Mouse (Mus musculus): ENCODE data around the gene Tmem107.

The Tmem107 gene

DNA sequence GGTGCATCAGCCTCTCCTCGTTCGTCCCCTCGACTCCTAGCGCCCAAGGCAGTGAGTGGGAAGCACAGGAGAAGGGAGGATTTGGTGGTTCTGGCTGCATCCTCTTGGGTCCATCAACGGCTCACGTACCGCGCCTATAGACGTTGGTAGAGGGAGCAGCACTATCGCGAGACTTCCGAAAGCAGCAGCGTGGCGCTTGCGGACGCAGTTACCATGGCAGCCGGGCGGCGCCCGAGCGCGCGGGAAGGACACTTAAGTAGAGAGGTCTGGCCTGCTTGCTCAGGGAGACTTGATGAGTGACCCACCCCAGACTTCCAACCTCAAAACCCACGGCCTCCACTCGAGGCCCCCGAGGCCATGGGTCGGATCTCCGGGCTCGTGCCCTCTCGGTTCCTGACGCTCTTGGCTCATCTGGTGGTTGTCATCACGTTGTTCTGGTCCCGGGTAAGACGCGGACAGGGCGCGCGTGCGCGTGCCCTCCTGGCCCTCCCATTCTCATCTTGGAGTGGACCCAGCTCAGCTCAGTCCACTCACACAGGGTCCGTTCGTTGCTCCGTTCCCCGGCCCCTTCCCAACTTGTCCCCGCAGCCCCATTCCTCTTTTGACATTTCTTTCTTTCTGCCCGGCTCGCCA is at the start of gene Tmem107:
Gene Tmem107 (plus strand): TSS at position 217 of the 633 bp plus-strand sequence.
- DNase-seq: peak; percentile 94

DNA sequence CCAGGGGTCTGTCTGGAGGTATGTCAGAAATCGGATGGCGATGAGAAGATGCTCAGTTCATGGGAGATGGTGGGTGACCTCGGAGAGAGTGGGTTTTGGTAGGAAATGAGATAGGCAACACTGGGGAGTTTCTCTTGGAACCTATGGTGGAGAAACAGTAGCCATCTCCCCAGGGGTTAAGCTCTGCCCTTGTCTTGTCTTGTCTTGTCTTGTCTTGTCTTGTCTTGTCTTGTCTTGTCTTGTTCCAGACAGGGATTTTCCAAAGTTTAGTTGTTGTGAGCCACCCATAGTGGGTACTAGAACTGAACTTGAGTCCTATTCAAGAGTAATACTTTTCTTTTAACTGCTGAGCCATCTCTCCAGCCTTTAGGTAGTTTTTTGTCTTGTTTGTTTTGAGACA is 44.0 kb upstream of the Tmem107 start:
- no peak for DNase-seq

DNA sequence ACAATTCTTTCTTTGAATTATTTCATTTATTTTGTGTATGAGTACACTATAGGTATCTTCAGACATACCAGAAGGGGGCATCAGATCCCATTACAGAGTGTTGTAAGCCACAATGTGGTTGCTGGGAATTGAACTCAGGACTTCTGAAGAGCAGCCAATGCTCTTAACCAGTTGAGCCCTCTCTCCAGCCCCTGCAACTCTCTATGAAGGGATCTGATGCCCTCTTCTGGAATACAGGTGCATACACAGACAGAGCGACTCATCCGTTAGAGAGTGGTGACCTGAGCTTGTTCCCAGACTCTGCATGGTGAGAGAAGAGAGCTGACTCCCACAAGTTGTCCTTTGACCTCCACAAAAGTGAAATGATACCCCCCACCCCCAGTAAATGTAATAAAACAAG is 41.8 kb upstream of the Tmem107 start:
- no peak for DNase-seq

DNA sequence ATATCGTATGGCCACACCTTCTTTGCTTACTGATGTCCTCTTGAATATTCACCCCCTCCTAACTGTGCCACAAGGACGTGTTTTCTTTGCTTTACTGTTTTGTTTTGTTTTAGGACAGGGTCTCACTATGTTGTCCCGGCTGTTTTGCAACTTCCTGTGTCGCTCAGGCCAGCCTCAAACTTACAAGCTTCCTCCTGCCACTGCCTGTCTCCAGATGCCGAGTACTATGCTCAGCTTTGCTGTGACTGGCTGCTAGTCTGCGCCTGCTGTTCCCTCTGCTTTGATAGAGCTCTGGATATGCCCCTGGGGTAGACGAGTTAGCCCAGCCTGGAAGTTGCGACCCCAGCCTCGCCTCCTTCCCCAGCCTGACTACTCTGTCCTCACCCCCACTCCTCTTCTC is 37.1 kb upstream of the Tmem107 start:
- peak; percentile 35 for DNase-seq

DNA sequence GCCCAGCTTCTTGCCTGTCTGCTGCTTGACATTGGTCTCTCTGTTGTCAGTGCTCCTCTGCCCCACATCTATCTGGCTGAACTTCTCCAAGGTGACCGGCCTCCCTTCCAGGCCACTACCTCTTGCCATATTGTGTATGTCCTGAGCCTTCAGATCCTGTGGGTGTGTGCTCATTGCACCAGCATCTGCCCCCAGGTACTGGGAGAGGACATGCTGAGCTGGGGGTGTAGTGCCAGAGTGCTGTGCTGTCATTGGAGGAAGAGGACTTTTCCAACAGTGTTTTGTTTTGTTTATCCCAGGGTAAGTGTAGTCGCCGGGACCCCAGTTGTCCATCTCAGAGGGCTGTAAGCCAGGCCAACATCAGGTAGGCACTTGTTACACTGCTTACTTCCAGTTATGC is 36.0 kb upstream of the Tmem107 start:
- peak; percentile 43 for DNase-seq

DNA sequence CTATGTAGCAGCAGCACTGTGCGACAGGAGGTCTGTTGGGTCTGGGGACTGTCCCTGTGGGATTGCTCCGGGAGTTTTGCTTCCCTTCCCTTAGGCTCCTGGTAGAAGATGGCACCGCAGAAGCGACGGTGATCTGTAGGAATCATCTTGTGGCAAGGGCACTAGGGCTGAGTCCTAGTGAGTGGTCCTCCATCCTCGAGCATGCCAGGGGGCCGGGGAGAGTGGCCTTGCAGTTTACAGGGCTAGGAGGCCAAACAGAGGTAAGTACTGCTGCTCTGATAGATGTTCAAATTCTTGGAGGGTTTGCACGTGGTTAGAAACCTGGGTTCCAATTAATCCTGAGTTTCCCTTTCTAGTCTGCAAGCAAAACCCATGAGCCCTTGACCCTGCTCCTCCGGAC is 35.2 kb upstream of the Tmem107 start:
- peak; percentile 60 for DNase-seq

DNA sequence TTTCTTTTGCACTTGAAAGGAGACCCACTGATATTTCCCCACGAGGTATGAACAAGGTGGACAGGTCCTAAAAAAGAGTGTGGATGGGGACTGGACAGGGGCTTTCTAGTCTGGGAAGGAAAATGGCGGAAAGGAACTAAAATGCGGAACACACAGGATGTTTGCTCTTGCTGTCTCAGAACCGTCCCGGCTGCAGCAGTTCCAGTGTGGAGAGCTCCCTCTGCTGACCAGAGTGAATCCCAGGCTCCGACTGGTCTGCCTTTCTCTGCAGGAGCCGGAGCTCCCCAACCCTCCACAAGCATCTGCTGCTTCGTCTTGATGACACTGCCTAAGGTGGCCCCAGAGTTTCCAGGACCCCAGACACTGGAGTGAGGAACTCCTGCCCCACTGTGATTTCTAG is 34.8 kb upstream of the Tmem107 start:
- DNase-seq: peak; percentile 92

DNA sequence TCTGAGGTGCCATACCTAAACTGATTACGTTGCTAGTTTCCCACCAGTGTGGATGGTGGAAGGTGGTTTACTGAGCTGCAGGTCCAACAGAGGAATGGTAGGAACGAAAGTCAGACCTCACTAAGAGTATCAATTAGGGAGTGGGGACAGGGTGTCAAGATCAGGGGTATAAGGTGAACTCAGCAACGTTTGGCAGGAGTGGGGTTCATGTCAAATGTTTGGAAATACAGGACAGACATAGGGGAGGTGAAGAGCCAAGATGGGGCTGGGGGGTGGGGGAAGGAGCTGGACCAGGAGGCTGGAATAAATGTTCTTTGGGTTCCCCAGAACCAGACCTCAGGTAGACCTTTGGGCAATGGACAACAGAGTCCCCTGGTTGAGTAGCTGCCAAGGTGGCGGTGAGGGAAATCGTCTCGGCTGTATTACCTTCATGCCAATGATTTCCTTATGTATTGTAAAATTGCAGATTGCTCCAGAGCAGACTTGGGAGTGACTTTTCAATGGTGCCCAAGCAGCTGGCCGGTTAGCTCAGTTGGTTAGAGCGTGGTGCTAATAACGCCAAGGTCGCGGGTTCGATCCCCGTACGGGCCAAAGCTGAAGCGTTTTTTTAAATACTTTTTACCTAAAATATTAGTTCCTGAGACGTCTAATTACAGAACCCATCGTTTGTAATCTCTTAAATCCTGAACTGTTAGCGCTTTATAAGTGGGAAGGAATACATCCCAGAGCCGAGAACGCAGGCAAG is 33.9 kb upstream of the Tmem107 start:
- peak; percentile 87 for DNase-seq

DNA sequence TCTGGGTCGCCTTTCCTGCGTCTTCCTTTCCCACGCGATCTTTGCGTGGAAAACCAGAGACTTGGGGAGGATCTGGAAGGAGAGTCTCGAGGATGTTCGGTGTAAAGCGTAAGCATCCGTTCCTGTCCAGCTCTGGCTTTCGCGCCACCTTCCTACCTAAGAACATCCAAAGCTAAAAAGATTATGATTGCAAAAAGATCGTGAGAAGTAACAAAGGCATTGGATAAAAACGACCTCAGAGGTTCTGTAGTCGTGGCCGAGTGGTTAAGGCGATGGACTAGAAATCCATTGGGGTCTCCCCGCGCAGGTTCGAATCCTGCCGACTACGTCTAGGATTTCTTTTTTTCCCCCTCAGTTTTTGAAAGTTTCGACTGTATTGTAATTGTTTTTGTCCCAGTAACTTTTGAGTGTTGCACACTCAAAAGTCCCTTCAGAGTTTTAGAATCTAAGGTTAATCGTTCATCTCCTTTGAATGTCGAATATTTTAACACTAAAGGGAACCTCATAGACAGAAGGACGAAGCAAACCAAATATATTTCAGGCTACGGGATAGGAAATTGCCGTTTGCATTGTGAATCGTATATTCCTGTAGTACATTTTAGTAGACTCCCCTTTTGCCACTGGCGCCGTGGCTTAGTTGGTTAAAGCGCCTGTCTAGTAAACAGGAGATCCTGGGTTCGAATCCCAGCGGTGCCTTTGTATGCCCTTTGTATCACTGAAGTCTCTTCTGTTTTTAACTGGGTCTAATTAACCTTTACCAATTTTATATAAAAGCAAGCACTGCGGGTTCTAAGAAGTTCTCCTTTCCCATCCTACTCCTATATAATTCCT is 33.2 kb upstream of the Tmem107 start:
- peak; percentile 79 for DNase-seq

DNA sequence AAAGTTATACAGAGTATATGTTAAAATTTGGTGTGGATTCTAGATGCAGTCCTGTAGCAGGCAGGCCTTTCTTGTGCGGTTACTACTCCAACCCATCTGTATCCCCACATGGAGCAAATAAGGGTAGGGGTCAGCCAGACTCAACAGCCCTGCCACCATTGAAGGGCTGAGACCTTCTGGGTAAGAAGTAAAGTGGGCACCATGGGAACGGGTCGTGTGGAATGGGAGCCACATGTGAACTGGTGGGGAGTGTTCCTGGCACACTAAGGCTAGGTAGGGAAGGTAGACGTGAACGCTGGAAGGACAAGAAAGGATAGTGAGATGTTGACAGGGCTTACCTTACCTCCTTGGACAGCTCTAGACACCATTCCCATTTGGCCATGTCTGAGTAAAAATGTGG is 32.4 kb upstream of the Tmem107 start:
- DNase-seq: peak; percentile 52

DNA sequence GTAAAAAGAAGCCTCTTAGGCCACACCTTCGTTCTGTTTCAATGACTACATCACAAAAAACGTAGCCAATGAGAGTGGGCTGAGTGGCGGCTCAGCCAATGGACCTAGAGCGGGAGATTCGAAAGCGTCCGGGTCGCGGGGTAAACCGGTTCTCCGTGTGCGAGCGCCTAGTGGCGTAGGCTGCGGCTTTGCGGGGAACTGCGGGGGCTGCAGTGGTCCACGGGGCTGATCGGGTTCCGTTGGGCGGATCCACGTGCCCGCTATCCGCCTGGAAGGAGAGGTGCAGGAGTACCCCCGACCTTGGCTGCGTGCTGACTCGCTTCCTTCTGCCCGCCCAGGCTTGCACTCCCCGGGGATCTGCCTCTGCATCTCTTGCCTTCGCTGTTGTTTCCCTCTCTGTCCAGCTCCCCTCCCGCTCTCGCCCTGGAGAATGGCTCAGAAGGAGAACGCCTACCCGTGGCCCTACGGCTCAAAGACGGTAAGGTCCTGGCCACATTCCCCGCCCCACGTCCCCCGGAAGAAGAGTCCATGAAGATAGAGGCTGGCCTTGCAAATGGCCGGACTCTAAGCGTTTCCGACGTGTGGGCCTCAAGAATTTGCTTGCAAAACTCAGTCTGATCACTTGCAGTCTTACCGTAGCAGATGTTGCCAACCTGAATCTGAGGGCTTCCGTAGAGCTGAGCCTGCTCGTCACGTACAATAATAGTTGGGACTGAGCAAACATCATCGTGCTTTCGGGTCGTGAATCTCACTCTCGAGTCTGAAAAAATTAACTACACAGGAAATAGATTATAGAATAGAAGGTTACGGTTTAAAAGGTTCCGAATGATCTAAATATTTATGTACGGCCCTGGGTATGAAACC is 24.8 kb upstream of the Tmem107 start, which contains the start of gene Aurkb:
Gene Aurkb (plus strand): TSS at position 117 of the 864 bp plus-strand sequence.
- DNase-seq: peak; percentile 66

DNA sequence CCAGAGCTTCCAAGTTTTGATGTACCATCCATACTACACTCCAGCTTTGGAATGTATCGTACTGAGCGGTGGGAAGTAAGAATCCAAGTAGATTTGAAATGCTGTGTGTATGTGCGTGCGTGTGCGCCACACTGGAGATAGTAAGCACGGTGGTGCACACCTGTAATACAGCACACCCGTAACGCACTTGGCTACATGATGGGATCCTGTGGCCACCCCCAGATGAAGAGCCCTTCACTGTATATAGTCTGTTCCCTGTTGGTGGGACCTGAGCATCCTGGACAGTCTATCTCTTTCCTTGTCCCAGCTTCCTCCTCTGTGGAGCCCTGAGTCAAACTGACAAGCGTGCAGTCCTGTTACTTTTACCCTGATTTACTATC is 24.2 kb upstream of the Tmem107 start:
- DNase-seq: no peak

DNA sequence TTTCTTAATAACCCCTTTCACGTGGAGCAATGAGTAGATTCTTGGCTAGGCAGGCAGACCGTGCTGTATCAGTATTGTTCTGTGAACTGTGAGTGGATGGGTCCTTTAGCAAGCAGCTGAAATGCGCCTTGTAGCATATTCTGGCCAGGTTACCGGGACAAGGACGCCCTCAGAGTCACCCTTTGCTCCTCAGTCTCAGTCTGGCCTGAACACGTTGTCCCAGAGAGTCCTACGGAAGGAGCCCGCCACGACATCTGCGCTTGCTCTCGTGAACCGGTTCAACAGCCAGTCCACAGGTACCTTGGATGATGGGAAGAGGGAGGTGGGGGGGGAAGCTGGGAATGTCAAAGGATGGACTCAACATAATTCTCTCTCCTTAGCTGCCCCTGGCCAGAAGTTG is 23.0 kb upstream of the Tmem107 start:
- DNase-seq: no peak

DNA sequence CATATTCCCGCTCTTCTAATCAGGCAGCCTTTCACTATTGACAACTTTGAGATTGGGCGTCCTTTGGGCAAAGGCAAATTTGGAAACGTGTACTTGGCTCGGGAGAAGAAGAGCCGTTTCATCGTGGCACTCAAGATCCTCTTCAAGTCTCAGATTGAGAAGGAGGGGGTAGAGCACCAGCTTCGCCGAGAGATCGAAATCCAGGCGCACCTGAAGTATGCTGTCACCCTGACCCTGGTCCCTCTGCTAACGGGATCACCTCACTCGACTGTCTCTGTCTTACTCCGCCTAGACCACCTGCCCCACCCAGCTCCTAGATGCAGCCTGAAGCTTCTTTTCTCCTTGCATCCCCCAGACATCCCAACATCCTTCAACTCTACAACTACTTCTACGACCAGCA is 22.5 kb upstream of the Tmem107 start:
- DNase-seq: no peak

DNA sequence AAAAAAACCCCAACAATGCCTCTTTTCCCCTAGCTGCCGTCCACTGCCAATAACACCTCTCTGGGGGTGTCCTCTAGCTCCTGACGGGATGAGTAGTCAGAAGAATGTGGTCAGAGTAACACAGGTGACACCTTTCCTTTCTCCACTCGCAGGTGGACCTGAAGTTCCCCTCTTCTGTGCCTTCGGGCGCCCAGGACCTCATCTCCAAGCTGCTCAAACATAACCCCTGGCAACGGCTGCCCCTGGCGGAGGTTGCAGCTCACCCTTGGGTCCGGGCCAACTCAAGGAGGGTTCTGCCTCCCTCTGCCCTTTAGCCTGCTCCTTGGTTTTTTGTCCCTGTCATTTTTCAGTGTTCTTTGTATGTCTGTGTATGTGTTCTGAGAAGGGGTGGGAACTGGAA is 19.9 kb upstream of the Tmem107 start:
- DNase-seq: peak; percentile 27

DNA sequence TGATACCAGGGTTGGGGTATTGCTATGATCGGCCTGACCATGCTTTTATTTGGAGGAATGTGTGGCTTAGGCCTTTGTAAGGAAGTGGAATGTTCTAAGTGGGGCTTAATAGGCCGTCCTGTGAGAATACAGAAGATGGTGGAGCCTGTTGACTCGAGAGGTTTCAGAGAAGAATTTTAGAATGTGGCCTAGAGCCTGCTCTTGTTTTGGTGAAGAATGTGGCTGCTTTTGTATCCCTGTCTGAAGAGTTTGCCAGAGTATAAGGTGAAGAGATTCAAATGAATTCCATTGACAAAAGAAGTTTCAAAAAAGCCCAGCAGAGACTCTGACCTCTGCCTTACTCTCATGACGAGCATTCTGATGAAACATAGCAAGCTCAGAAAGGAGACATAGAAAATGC is 18.8 kb upstream of the Tmem107 start:
- no peak for DNase-seq

DNA sequence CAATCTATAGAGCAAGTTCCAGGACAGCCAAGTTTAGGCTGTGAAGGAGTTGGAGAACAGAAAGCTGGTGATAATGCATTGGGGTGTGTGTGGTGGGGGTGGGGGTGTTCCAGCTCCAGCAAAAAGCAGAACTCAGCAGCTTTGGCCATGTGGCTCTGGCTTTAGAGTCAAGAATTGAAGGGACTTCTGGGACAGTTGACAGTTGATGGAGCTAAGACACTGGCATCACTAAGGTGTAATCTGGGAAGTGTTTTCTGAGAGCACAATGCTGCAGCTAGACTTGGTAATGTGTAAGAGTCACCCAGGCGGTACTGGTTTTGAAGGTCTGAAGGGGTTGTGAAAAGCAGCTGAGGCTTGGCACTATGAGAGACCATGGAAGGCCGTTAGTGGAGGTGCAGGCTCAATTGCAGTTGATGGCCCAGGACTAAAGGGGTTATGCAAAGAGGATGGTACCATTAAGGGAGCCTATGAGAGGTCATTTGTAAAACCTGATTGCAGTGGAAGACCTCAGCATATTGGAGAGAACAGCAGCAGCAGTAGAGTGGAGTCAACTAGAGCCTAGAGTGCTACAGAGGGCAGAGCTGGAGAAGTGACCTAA is 17.7 kb upstream of the Tmem107 start:
- no peak for DNase-seq

DNA sequence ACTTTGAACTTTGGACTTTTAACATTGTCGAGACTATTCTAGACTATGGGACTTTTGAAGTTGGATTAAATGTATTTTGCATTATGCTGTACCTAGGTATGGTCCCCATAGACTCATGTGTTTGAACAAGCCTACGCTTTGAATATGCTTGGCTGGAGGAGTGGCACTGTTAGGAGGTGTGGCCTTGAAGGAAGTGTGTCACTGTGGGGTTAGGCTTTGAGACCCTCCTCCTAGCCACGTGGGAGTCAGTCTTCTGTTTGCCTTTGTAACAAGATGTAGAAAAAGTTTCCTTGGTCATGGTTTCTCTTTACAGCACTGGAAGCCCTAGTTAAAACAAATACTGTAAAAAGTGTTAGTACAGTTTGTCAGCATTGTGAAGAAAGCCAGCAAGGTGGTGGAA is 16.8 kb upstream of the Tmem107 start:
- no peak for DNase-seq

DNA sequence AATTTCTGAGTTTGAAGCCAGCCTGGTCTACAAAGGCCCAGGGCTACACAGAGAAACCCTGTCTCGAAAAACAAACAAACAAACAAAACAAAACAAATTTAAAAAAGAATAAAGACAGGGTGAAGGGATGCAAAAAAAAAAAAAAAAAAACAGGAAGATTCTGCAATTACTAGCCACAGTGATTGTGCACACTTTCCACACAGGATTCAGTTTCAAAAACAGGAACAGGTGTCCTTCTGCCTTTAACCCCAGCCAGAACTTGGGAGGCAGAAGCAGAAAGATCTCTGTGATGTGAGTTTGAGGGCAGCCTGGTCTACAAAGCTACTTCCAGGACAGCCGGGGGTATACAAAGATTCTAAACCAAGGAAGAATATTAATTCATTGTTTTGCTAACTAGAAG is 12.3 kb upstream of the Tmem107 start:
- no peak for DNase-seq

DNA sequence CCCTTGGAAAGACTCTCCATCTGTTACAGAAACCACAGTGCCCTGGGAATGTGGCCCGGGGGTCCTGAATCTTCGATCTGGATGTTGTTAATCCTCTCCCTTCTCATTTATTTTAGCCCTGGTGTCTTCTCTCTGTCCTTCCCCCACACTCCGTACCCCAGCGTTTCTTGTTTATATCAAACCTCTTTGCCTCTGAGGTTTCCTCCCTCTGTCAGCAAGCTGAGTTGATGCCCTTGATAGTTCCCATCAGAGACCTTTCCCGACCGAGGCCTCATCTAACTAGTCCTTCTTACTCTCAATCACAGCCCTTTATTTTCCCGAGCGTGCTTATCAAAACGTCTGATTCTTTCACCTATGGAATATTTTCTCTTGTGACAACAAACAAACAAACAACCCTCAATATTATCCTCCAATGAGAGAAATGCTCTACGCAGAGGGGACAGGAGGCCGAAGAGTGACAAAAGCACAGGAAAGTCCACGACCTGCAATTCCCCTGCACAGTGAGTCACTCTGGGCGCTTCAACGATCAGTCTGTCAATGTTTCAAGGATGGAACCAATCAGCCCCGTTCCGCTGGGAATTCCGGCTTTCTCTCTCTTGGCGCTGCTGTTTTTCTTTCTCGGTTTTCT is 11.8 kb upstream of the Tmem107 start:
- DNase-seq: peak; percentile 33

DNA sequence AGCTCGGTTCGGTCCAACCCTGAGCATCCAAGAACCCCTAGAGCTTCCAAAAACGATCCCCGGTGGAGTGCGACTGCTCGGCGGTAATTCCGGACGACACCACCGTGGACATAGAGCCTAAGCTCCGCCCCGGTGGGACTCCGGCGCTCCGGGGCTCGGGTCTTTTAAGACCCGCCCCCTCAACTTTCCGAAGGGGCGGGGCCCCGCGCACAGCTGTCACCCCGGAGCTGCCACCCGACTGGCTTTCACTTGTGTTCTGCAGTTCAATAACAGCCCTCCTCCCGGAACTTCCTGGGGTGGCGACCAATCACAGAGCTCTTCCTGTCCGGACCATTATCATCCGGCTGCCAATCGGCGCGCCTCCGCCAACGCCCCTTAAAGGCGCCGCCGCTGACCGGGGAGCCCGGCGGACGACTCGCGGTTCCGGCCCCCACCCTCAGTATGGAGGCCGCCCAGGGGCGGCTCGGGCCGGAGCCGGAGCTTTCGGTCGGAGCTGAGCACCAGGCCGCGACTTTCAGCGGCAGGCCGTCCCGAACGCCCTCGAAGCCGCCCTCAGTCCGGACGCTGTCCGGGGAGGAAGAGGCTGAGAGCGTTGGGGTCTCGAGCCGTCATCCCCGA is 11.1 kb upstream of the Tmem107 start, which contains the start of gene Borcs6:
Gene Borcs6 (plus strand): TSS at position 361 of the 618 bp plus-strand sequence.
- peak; percentile 99 for DNase-seq

Data from cerebellum, adult 11-12 months (tissue).